Mouse (Mus musculus): ENCODE measurements at regions not wholly inside any gene's neighbourhood (a gene's known extent, or its start where the extent isn't known, plus 50 kb on each side); places are given as distances from the start of the nearest gene placed in this dataset.
A peak's percentile ranks its signal among the peaks of the same experiment; 100 is the strongest.

DNA sequence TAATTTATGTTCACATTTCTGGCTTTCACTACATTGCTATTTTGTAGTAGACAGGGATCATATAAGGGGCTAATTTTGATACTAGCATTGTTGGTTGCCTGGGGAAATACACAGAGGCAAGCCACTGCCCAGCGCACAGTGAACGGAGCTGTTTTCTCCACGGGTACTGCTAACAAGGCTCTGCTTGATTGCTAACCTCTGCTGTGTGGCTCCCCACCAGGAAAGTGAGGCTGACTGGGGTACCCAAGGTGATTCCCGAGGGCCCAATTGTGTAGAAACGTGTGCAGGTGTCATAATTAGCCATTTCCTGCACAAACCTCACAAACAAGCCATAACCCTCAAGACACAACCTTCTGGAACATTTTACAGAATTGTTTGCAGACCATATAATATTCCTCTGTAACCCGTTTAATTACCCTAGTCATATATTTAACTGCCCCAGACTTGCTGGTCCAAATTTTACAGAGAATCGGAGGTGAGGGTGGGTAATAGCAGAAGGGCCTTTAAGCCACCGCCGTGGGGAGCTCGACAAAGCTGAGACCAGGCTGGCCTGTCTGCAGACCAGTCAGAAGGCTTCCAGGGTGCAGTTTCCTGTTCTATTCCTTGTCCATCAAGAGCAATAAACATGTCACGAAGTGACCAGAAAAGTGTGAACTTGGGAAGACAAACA is 170.9 kb downstream of the Fam169b start:
- DNase-seq (ENCODE audit: low read depth, low spot score), result no peak

- peak; percentile 56 for DNase-seq (ENCODE audit: low read depth, low spot score)
Observed at GRCm38 (mm10) chr7:68440661-68441150, 167.1 kb downstream of the Fam169b start.

DNA sequence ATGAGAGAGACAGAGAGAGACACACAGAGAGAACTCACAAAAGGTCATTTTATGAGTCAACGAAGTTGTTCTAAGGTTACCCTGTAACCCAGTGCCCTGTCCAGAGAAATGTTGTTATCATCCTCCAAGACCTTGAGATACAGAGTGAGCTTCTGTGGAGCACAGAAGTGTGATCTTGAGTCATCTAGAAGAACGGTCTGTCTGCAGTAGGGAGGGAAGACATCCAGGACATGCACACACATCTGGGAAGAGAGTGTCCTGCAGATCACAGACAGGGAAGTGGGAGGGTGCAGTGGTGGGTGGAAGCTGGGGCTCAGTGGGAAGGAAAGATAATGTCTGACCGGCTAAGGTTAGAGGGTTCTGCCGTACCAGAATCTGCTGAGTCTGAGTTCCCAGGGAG is 155.3 kb downstream of the Fam169b start:
- DNase-seq (ENCODE audit: low read depth, low spot score), result no peak

DNA sequence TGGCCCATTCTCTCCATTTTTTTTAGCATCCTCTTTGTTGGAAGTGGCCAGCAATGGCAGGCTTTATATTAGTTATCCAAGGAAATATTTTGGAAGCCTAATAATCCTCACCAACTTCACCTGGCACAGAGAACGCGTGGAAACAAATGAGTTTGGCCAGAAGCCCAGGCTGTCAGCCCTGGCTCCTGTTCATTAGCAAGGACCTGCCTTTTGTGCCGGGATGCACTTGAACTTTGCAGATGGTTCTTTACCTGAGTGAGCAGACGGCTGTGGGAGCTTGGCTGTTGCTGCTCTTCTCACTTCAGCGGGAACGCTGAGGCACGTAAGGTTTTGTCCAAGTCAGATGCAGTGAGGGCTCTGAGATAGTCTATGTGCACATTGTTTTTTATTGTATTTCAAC is 142.3 kb downstream of the Fam169b start:
- no peak for DNase-seq (ENCODE audit: low read depth, low spot score)

DNA sequence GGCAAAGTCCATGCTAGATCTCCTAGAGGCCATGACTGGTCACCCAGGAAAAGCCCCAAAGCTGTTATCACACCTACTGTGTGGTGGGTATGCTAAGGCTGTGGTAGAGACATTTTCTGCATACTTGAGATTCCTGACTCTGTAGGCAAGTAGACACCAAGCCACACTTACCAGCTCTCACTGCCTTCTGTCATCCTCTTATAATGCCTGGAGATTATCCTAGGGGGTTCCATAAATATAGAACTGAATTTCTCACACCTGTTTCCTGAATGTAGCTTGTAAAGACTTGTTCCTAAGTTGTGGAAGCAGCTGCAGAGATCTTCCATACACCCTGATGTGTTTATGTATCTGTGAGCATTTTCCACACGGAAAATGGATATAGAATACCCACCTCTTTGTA is 139.1 kb downstream of the Fam169b start:
- DNase-seq (ENCODE audit: low read depth, low spot score), result no peak

Data from mesoderm, embryonic 11.5 days (tissue).